30 mouse cellular contexts compared by ENCODE assay signal in the genomic region with DNA sequence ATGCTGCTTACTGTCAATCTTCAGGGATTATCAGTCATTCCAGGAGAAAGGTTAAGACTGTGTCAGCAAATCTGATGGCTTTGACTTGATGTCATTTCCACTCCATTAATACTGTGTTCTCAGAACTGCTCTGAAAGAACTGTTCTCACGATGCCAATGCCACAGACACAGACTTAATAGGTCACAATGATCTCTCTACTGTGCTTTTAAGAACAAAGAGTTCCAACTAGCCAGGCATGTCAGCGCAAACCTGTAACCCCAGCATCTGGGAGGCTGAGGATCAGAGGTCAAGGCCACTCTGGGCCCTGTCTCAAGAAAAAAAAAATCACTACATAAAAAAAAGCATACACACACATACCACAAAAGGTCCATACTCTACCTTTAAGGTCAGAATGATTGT. TPM values are rescaled to one million over a fixed set of nuclear protein-coding genes. Genes with fewer than 3 reads are reported as not detected.
DNase-seq lines count a peak whose midpoint lies in the region; ATAC-seq and TF ChIP-seq lines count a peak whose summit lies in the region.
"Had no signal": no experiment of that assay in that cellular context is flagged by ENCODE, and none has a peak within 500 bp of the region (broad histone marks: within the 10 kb centered on the region; RNA-seq: fewer than 3 reads in every experiment).

No protein-coding gene starts in this region.

- DNase-seq in liver, adult 2 months (ENCODE audit: extremely low read depth, low read depth, low spot score), result peak; percentile 70
- no peak for DNase-seq in liver, embryonic 11.5 days (ENCODE audit: low spot score)
- peak; percentile 56 for DNase-seq in kidney, postnatal 14 days
- DNase-seq in left cerebral cortex, adult 8-10 months (ENCODE audit: low spot score in 2 of 2), result no peak
- no peak for DNase-seq in layer of hippocampus, postnatal 10 days (ENCODE audit: low spot score in 2 of 2)
- DNase-seq: adrenal gland, postnatal 25 days; cerebellum, adult 11-12 months; cerebellum, adult 9-11 months; embryo, embryonic 11 days; gastrocnemius, postnatal 14 days; heart, postnatal 14 days; left cerebral cortex, postnatal 4 days; right cerebral cortex, adult 18-20 months; right cerebral cortex, postnatal 4 days; thymus, adult 2 months; thymus, postnatal 36 days had no signal

- H3K27ac ChIP-seq in intestine, postnatal 0 days (ENCODE audit: low read depth, low read length), result peak overlapping the region; percentile 35; the same call in 1 of the 2 replicates
- no peak overlapping the region for H3K27ac ChIP-seq in intestine, embryonic 16.5 days (ENCODE audit: low read length)
- peak overlapping the region; percentile 33 for H3K27ac ChIP-seq in liver, adult 2 months (replicated peaks; ENCODE audit: insufficient read depth, low read depth, low read length)
- no peak overlapping the region for H3K27ac ChIP-seq in liver, embryonic 11.5 days (ENCODE audit: low read depth, low read length)
- H3K27ac ChIP-seq: embryonic facial prominence, embryonic 12.5 days; hindbrain, embryonic 10.5 days; hindbrain, postnatal 0 days; intestine, embryonic 15.5 days; layer of hippocampus, adult 2 months; liver, embryonic 15.5 days; lung, embryonic 15.5 days; midbrain, embryonic 10.5 days; neural tube, embryonic 12.5 days; stomach, postnatal 0 days had no signal

- 0 out of 2 replicates have a peak overlapping the region, but pooled peaks have one; percentile 11 for H3K9ac ChIP-seq in intestine, postnatal 0 days (ENCODE audit: low read depth, low read length)
- H3K9ac ChIP-seq in intestine, embryonic 16.5 days (ENCODE audit: low read depth, low read length), result no peak overlapping the region
- no peak overlapping the region for H3K9ac ChIP-seq in liver, adult 2 months (ENCODE audit: low read depth, low read length)
- no peak overlapping the region for H3K9ac ChIP-seq in liver, embryonic 11.5 days (ENCODE audit: low read depth, low read length)
- H3K9ac ChIP-seq: embryonic facial prominence, embryonic 12.5 days; intestine, embryonic 15.5 days; liver, embryonic 15.5 days; lung, embryonic 15.5 days; neural tube, embryonic 12.5 days had no signal

- TF ChIP-seq POLR2A in liver, adult 2 months (IDR thresholded peaks at IDR 0.05; ENCODE audit: extremely low read depth, insufficient read depth, low read length), result no peak

- WGBS in intestine, postnatal 0 days, result 68% methylated on average over 2 of the region's 2 CpGs
- WGBS in intestine, embryonic 16.5 days, result 88% methylated on average over 2 of the region's 2 CpGs
- 26% methylated on average over 2 of the region's 2 CpGs for WGBS in liver, adult 2 months
- WGBS in liver, embryonic 11.5 days, result 91% methylated on average over 2 of the region's 2 CpGs

- H3K4me3 ChIP-seq in intestine, postnatal 0 days (ENCODE audit: low read depth, low read length), result no peak overlapping the region
- H3K4me3 ChIP-seq in intestine, embryonic 16.5 days (ENCODE audit: low read length), result no peak overlapping the region
- H3K4me3 ChIP-seq in liver, adult 2 months (ENCODE audit: insufficient read depth, low read depth, low read length), result no peak overlapping the region
- H3K4me3 ChIP-seq in liver, embryonic 11.5 days (ENCODE audit: low read depth, low read length), result no peak overlapping the region
- H3K4me3 ChIP-seq: embryonic facial prominence, embryonic 12.5 days; hindbrain, embryonic 10.5 days; intestine, embryonic 15.5 days; layer of hippocampus, adult 2 months; liver, embryonic 15.5 days; lung, embryonic 15.5 days; midbrain, embryonic 10.5 days; myocyte; neural tube, embryonic 12.5 days had no signal

- no peak for ATAC-seq in intestine, postnatal 0 days
- no peak for ATAC-seq in intestine, embryonic 16.5 days
- no peak for ATAC-seq in liver, embryonic 11.5 days (replicated peaks; ENCODE audit: low FRiP score)
- ATAC-seq: CD4-positive, CD25-positive, alpha-beta regulatory T cell, adult 4 months; hindbrain, postnatal 0 days; intestine, embryonic 15.5 days had no signal

- peaks cover 51% of the 10 kb centered on the region for H3K36me3 ChIP-seq in intestine, postnatal 0 days (ENCODE audit: control insufficient read depth, insufficient read depth)
- peaks cover 11% of the 10 kb centered on the region for H3K36me3 ChIP-seq in intestine, embryonic 16.5 days (ENCODE audit: control insufficient read depth, insufficient read depth, low read length)
- H3K36me3 ChIP-seq in liver, adult 2 months (ENCODE audit: control insufficient read depth, insufficient read depth, low read length), result peaks cover 50% of the 10 kb centered on the region
- peaks cover 12% of the 10 kb centered on the region; the same call in 1 of the 2 replicates for H3K36me3 ChIP-seq in liver, embryonic 11.5 days (ENCODE audit: control insufficient read depth, insufficient read depth, low read length)

- H3K4me1 ChIP-seq in intestine, postnatal 0 days (replicated peaks; ENCODE audit: control insufficient read depth, insufficient read depth, low read length), result peaks cover 3% of the 10 kb centered on the region; the same call in 1 of the 2 replicates
- no peaks in the 10 kb centered on the region for H3K4me1 ChIP-seq in intestine, embryonic 16.5 days (ENCODE audit: control insufficient read depth, insufficient read depth, low read length)
- no peaks in the 10 kb centered on the region; the same call in 1 of the 2 replicates for H3K4me1 ChIP-seq in liver, adult 2 months (ENCODE audit: control insufficient read depth, insufficient read depth, low read length)
- H3K4me1 ChIP-seq in liver, embryonic 11.5 days (replicated peaks; ENCODE audit: control insufficient read depth, insufficient read depth, low read length), result 0 out of 2 replicates have a peak, but pooled peaks cover 3% of the 10 kb centered on the region

- no peak overlapping the region for H3K4me2 ChIP-seq in intestine, postnatal 0 days (replicated peaks; ENCODE audit: low read depth)
- H3K4me2 ChIP-seq in intestine, embryonic 16.5 days (ENCODE audit: low read depth, low read length), result no peak overlapping the region
- H3K4me2 ChIP-seq in liver, embryonic 11.5 days, result no peak overlapping the region
- H3K4me2 ChIP-seq: embryonic facial prominence, embryonic 12.5 days; intestine, embryonic 15.5 days; liver, embryonic 15.5 days; lung, embryonic 15.5 days; neural tube, embryonic 12.5 days had no signal

- no peaks in the 10 kb centered on the region for H3K9me3 ChIP-seq in intestine, postnatal 0 days (ENCODE audit: control insufficient read depth)
- H3K9me3 ChIP-seq in intestine, embryonic 16.5 days (ENCODE audit: control insufficient read depth, low read length), result no peaks in the 10 kb centered on the region
- no peaks in the 10 kb centered on the region for H3K9me3 ChIP-seq in liver, embryonic 11.5 days (ENCODE audit: control insufficient read depth, low read length)
- H3K9me3 ChIP-seq: embryonic facial prominence, embryonic 12.5 days; hindbrain, embryonic 10.5 days; intestine, embryonic 15.5 days; liver, embryonic 15.5 days; lung, embryonic 15.5 days; midbrain, embryonic 10.5 days; neural tube, embryonic 12.5 days had no signal

- no peak for TF ChIP-seq CTCF in intestine, postnatal 0 days (IDR thresholded peaks at IDR 0.05; ENCODE audit: low read depth)
- TF ChIP-seq CTCF in liver, adult 2 months (IDR thresholded peaks at IDR 0.05; ENCODE audit: low read depth, low read length), result no peak

- H3K27me3 ChIP-seq in intestine, postnatal 0 days (replicated peaks; ENCODE audit: control insufficient read depth, insufficient read depth, low read length), result no peaks in the 10 kb centered on the region
- H3K27me3 ChIP-seq in intestine, embryonic 16.5 days (replicated peaks; ENCODE audit: control insufficient read depth, insufficient read depth, low read length), result no peaks in the 10 kb centered on the region
- H3K27me3 ChIP-seq in liver, adult 2 months (ENCODE audit: control insufficient read depth, insufficient read depth, low read length), result no peaks in the 10 kb centered on the region
- H3K27me3 ChIP-seq in liver, embryonic 11.5 days (replicated peaks; ENCODE audit: control insufficient read depth, insufficient read depth, low read length), result no peaks in the 10 kb centered on the region
- H3K27me3 ChIP-seq: embryonic facial prominence, embryonic 12.5 days; intestine, embryonic 15.5 days; liver, embryonic 15.5 days; lung, embryonic 15.5 days; neural tube, embryonic 12.5 days had no signal

- H3K79me2 ChIP-seq in liver, adult 2 months (ENCODE audit: control insufficient read depth, insufficient read depth, low read length), result no peaks in the 10 kb centered on the region

RNA-seq across cellular contexts. Expression of gene Fbf1, which starts 4.0 kb away (rescaled TPM):
- polyA plus RNA-seq in intestine, postnatal 0 days (2015; fragmentation: Nextera tagmentation; extraction: Ambion mirVana), result 3.7 and 4.8 TPM in 2 replicates
- polyA plus RNA-seq in intestine, embryonic 16.5 days (2015; fragmentation: Nextera tagmentation; extraction: Ambion mirVana), result 15.4 and 16.9 TPM in 2 replicates
- 5.6 and 9.0 TPM in 2 replicates for total RNA-seq in liver, adult 2 months (2014; rRNA removed)
- polyA plus RNA-seq in liver, adult 2 months (2012; rRNA removed), result 3.6 and 4.5 TPM in 2 replicates
- polyA plus RNA-seq in liver, embryonic 11.5 days (2014; fragmentation: Nextera tagmentation; extraction: Ambion mirVana), result 20.1 and 23.3 TPM in 2 replicates
- 10 to 100 TPM; 68.8 to 81.3 (median 76.5) TPM for total RNA-seq in left cerebral cortex, adult 8-10 months (2022)
- total RNA-seq in layer of hippocampus, postnatal 10 days (2021), result 10 to 100 TPM; 84.7 to 94.9 TPM

RNA-seq across cellular contexts. Expression of gene Ten1, which starts 26.7 kb away (rescaled TPM):
- polyA plus RNA-seq in intestine, postnatal 0 days (2015; fragmentation: Nextera tagmentation; extraction: Ambion mirVana), result 64.6 and 66.8 TPM in 2 replicates
- 106 and 115 TPM in 2 replicates for polyA plus RNA-seq in intestine, embryonic 16.5 days (2015; fragmentation: Nextera tagmentation; extraction: Ambion mirVana)
- total RNA-seq in liver, adult 2 months (2014; rRNA removed), result 3.0 and 5.3 TPM in 2 replicates
- 2.3 and 3.0 TPM in 2 replicates for polyA plus RNA-seq in liver, adult 2 months (2012; rRNA removed)
- polyA plus RNA-seq in liver, embryonic 11.5 days (2014; fragmentation: Nextera tagmentation; extraction: Ambion mirVana), result 62.3 and 63.8 TPM in 2 replicates
- total RNA-seq in left cerebral cortex, adult 8-10 months (2022), result 10 to 100 TPM; 34.4 to 47.6 (median 39.6) TPM
- total RNA-seq in layer of hippocampus, postnatal 10 days (2021), result 10 to 100 TPM; 39.0 to 46.2 TPM

RNA-seq across cellular contexts. Expression of gene Acox1, which starts 26.9 kb away (rescaled TPM):
- 98.9 and 114 TPM in 2 replicates for polyA plus RNA-seq in intestine, postnatal 0 days (2015; fragmentation: Nextera tagmentation; extraction: Ambion mirVana)
- polyA plus RNA-seq in intestine, embryonic 16.5 days (2015; fragmentation: Nextera tagmentation; extraction: Ambion mirVana), result 85.5 and 104 TPM in 2 replicates
- total RNA-seq in liver, adult 2 months (2014; rRNA removed), result 994 and 1,028 TPM in 2 replicates
- 683 and 720 TPM in 2 replicates for polyA plus RNA-seq in liver, adult 2 months (2012; rRNA removed)
- 22.7 and 23.6 TPM in 2 replicates for polyA plus RNA-seq in liver, embryonic 11.5 days (2014; fragmentation: Nextera tagmentation; extraction: Ambion mirVana)
- total RNA-seq in left cerebral cortex, adult 8-10 months (2022), result 100 to 1,000 TPM; 122 to 132 (median 126) TPM
- total RNA-seq in layer of hippocampus, postnatal 10 days (2021), result 100 to 1,000 TPM; 112 to 116 TPM

RNA-seq across cellular contexts. Expression of gene Mrpl38, which starts 33.3 kb away (rescaled TPM):
- polyA plus RNA-seq in intestine, postnatal 0 days (2015; fragmentation: Nextera tagmentation; extraction: Ambion mirVana), result 35.6 and 38.5 TPM in 2 replicates
- polyA plus RNA-seq in intestine, embryonic 16.5 days (2015; fragmentation: Nextera tagmentation; extraction: Ambion mirVana), result 104 and 110 TPM in 2 replicates
- 26.4 and 40.2 TPM in 2 replicates for total RNA-seq in liver, adult 2 months (2014; rRNA removed)
- 63.7 and 77.7 TPM in 2 replicates for polyA plus RNA-seq in liver, adult 2 months (2012; rRNA removed)
- 121 and 126 TPM in 2 replicates for polyA plus RNA-seq in liver, embryonic 11.5 days (2014; fragmentation: Nextera tagmentation; extraction: Ambion mirVana)
- total RNA-seq in left cerebral cortex, adult 8-10 months (2022), result 10 to 100 TPM; 43.3 to 64.9 (median 56.2) TPM
- 10 to 100 TPM; 55.6 to 64.8 TPM for total RNA-seq in layer of hippocampus, postnatal 10 days (2021)

RNA-seq across cellular contexts. Expression of gene Trim65, which starts 41.0 kb away (rescaled TPM):
- 3.1 and 3.3 TPM in 2 replicates for polyA plus RNA-seq in intestine, postnatal 0 days (2015; fragmentation: Nextera tagmentation; extraction: Ambion mirVana)
- 7.7 and 9.3 TPM in 2 replicates for polyA plus RNA-seq in intestine, embryonic 16.5 days (2015; fragmentation: Nextera tagmentation; extraction: Ambion mirVana)
- total RNA-seq in liver, adult 2 months (2014; rRNA removed), result 3.9 and 5.8 TPM in 2 replicates
- polyA plus RNA-seq in liver, adult 2 months (2012; rRNA removed), result 7.7 and 8.3 TPM in 2 replicates
- 3.1 and 3.5 TPM in 2 replicates for polyA plus RNA-seq in liver, embryonic 11.5 days (2014; fragmentation: Nextera tagmentation; extraction: Ambion mirVana)
- total RNA-seq in left cerebral cortex, adult 8-10 months (2022), result 1 to 10 TPM; 6.3 to 7.7 (median 7.4) TPM
- 1 to 10 TPM; 5.3 to 5.5 TPM for total RNA-seq in layer of hippocampus, postnatal 10 days (2021)

Comparison
In these comparisons a context has a peak if more than half of its experiments do, and no peak if none do; other contexts are left out.
1. H3K27ac ChIP-seq: peak in intestine, postnatal 0 days (single experiment) and liver, adult 2 months (single experiment); none in intestine, embryonic 16.5 days (single experiment) and liver, embryonic 11.5 days (single experiment).
2. DNase-seq: peak in liver, adult 2 months (single experiment) and kidney, postnatal 14 days (single experiment); none in liver, embryonic 11.5 days (single experiment), left cerebral cortex, adult 8-10 months (0 of 2) and layer of hippocampus, postnatal 10 days (0 of 2).
3. RNA of gene Ten1, which starts 26.7 kb away (polyA plus RNA-seq): 106 to 115 TPM in intestine, embryonic 16.5 days, 64.6 to 66.8 TPM in intestine, postnatal 0 days and 62.3 to 63.8 TPM in liver, embryonic 11.5 days; 2.3 to 3.0 TPM in liver, adult 2 months; every median in the first group is over 10 times any median in the second.